Mouse (Mus musculus) CD4-positive, CD25-positive, alpha-beta regulatory T cell (primary cell): ENCODE measurements around the gene Ncf1. TPM values are rescaled to one million over a fixed set of nuclear protein-coding genes. Genes with fewer than 3 reads are reported as not detected.

Source experiments
- polyA plus RNA-seq: library from polyadenylated mRNA; unstranded; fragments of 100-300 nt; shearing (Covaris generic); gene quantifications from one replicate; pipeline ENCODE4 v1.2.1, GENCODE M21; 2017

Gene Ncf1
- polyA plus RNA-seq: 15.6 TPM

GRCm38 (mm10) chr5:134229391-134229790 lies at the start of gene Ncf1:
TSS of gene Ncf1 (minus strand) at chr5:134229625.

GRCm38 (mm10) chr5:134183880-134184808 lies 45.3 kb downstream of the Ncf1 start, which contains the start of gene Gtf2ird2:
TSS of gene Gtf2ird2 (plus strand) at chr5:134184019.

GRCm38 (mm10) chr5:134176169-134176881 lies 53.1 kb downstream of the Ncf1 start, which contains the start of gene Rcc1l:
TSS of gene Rcc1l (minus strand) at chr5:134176774.

Other genes starting within 250 kb of the Ncf1 start
- gene Castor2, start 129.9 kb downstream of the Ncf1 start, polyA plus RNA-seq: 10.9 TPM
- 16.6 TPM for gene Rcc1l, start 52.9 kb downstream of the Ncf1 start, polyA plus RNA-seq
- gene Gtf2ird2, start 45.6 kb downstream of the Ncf1 start, polyA plus RNA-seq: 12.7 TPM
- gene Gtf2i, start 85.1 kb upstream of the Ncf1 start, polyA plus RNA-seq: 130 TPM
- 22.1 TPM for gene Gtf2ird1, start 227.1 kb upstream of the Ncf1 start, polyA plus RNA-seq